Comparison of ENCODE assay signal across 20 mouse cellular contexts in the genomic region with DNA sequence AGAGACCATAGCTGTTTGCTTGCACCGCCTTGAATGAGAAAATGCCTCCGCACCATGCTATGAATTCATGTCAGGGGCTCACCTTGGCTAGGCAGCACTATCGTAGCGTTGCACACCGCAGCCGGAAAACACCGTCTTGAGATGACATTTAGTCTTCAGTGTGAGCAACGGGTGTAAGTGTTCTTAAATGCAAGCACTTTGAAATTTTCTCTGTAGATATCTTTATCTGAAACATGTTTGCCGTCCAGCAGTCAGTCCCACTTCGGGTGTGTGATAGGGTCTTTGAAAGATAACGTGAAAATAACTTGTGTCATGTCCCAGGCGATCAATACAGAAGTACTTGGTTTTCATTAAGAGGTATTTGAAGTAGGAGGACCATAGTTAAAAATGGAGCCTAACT. TPM values are rescaled to one million over a fixed set of nuclear protein-coding genes. Genes with fewer than 3 reads are reported as not detected.
DNase-seq lines count a peak whose midpoint lies in the region; ATAC-seq and TF ChIP-seq lines count a peak whose summit lies in the region.
"Had no signal": no experiment of that assay in that cellular context is flagged by ENCODE, and none has a peak within 500 bp of the region (broad histone marks: within the 10 kb centered on the region; RNA-seq: fewer than 3 reads in every experiment).

No protein-coding gene starts in this region.

- H3K36me3 ChIP-seq in G1E (replicated peaks) = peaks cover 61% of the 10 kb centered on the region
- no peaks in the 10 kb centered on the region for H3K36me3 ChIP-seq in liver, embryonic 11.5 days (ENCODE audit: control insufficient read depth, insufficient read depth, low read length)
- H3K36me3 ChIP-seq in liver, embryonic 15.5 days (replicated peaks) = no peaks in the 10 kb centered on the region
- H3K36me3 ChIP-seq: embryonic facial prominence, embryonic 15.5 days had no signal

- TF ChIP-seq CTCF in G1E (IDR thresholded peaks at IDR 0.05; ENCODE audit: low read depth, low read length) = no peak

- H3K27me3 ChIP-seq in G1E (ENCODE audit: insufficient read depth, low read length) = no peaks in the 10 kb centered on the region
- H3K27me3 ChIP-seq in liver, embryonic 11.5 days (replicated peaks; ENCODE audit: control insufficient read depth, insufficient read depth, low read length) = no peaks in the 10 kb centered on the region
- H3K27me3 ChIP-seq in liver, embryonic 15.5 days = no peaks in the 10 kb centered on the region
- H3K27me3 ChIP-seq: embryonic facial prominence, embryonic 15.5 days; hindbrain, embryonic 13.5 days had no signal

- H3K9me3 ChIP-seq in G1E (replicated peaks) = no peaks in the 10 kb centered on the region
- no peaks in the 10 kb centered on the region for H3K9me3 ChIP-seq in liver, embryonic 11.5 days (ENCODE audit: control insufficient read depth, low read length)
- H3K9me3 ChIP-seq in liver, embryonic 15.5 days (replicated peaks) = no peaks in the 10 kb centered on the region
- H3K9me3 ChIP-seq: embryonic facial prominence, embryonic 15.5 days; forebrain, embryonic 10.5 days; heart, embryonic 10.5 days; hindbrain, embryonic 13.5 days had no signal

- no peak overlapping the region for H3K4me2 ChIP-seq in liver, embryonic 11.5 days
- no peak overlapping the region for H3K4me2 ChIP-seq in liver, embryonic 15.5 days
- H3K4me2 ChIP-seq: embryonic facial prominence, embryonic 15.5 days; hindbrain, embryonic 13.5 days had no signal

- ATAC-seq in G1E (ENCODE audit: extremely low read depth, insufficient number of reproducible peaks, low FRiP score, poor library complexity, severe bottlenecking) = peak; percentile 86
- peak; percentile 68 for ATAC-seq in liver, embryonic 11.5 days (replicated peaks; ENCODE audit: low FRiP score)
- ATAC-seq in liver, embryonic 15.5 days (ENCODE audit: insufficient read depth) = peak; percentile 37; the same call in 1 of the 2 replicates
- ATAC-seq: forebrain, embryonic 16.5 days had no signal

- H3K27ac ChIP-seq in liver, embryonic 11.5 days (ENCODE audit: low read depth, low read length) = no peak overlapping the region
- H3K27ac ChIP-seq in liver, embryonic 15.5 days (replicated peaks) = 0 out of 2 replicates have a peak overlapping the region, but pooled peaks have one; percentile 21
- H3K27ac ChIP-seq: embryonic facial prominence, embryonic 15.5 days; forebrain, embryonic 10.5 days; heart, embryonic 10.5 days; hindbrain, embryonic 13.5 days had no signal

- 69% methylated on average over 12 of the region's 12 CpGs for WGBS in liver, embryonic 11.5 days
- 44% methylated on average over 12 of the region's 12 CpGs for WGBS in liver, embryonic 15.5 days (ENCODE audit: insufficient replicate concordance)

- H3K4me1 ChIP-seq in G1E (ENCODE audit: insufficient read depth, low read depth, low read length) = peaks cover 56% of the 10 kb centered on the region
- H3K4me1 ChIP-seq in liver, embryonic 11.5 days (replicated peaks; ENCODE audit: control insufficient read depth, insufficient read depth, low read length) = 0 out of 2 replicates have a peak, but pooled peaks cover 5% of the 10 kb centered on the region
- H3K4me1 ChIP-seq in liver, embryonic 15.5 days (replicated peaks) = peaks cover 7% of the 10 kb centered on the region; the same call in 1 of the 2 replicates
- H3K4me1 ChIP-seq: forebrain, embryonic 10.5 days had no signal

- H3K9ac ChIP-seq in liver, embryonic 11.5 days (ENCODE audit: low read depth, low read length) = no peak overlapping the region
- H3K9ac ChIP-seq in liver, embryonic 15.5 days = no peak overlapping the region
- H3K9ac ChIP-seq: embryonic facial prominence, embryonic 15.5 days; hindbrain, embryonic 13.5 days had no signal

- peak; percentile 53 for DNase-seq in CD4-positive, CD25-positive, alpha-beta regulatory T cell, adult 2 months (ENCODE audit: low read depth, low spot score)
- no peak for DNase-seq in G1E (ENCODE audit: low spot score)
- DNase-seq in liver, embryonic 11.5 days (ENCODE audit: low spot score) = no peak
- no peak for DNase-seq in kidney, adult 18-20 months
- no peak for DNase-seq in urinary bladder, postnatal 10 days (ENCODE audit: low spot score)
- DNase-seq in kidney, postnatal 25 days = no peak
- DNase-seq: adrenal gland, postnatal 10 days; cerebellum, adult 2 months; cerebellum, postnatal 10 days; gastrocnemius, postnatal 10 days; heart, adult 18-20 months; heart, postnatal 10 days had no signal

- H3K4me3 ChIP-seq in G1E (ENCODE audit: low read depth, low read length) = peak overlapping the region; percentile 41; the same call in 1 of the 2 replicates
- no peak overlapping the region for H3K4me3 ChIP-seq in liver, embryonic 11.5 days (ENCODE audit: low read depth, low read length)
- no peak overlapping the region for H3K4me3 ChIP-seq in liver, embryonic 15.5 days (replicated peaks)
- H3K4me3 ChIP-seq: embryonic facial prominence, embryonic 15.5 days; erythroblast, embryonic 14.5 days; forebrain, embryonic 10.5 days; heart, embryonic 10.5 days; hindbrain, embryonic 13.5 days had no signal

RNA-seq across cellular contexts. Expression of a gene that starts 36.1 kb away (rescaled TPM):
- 21.7 and 21.9 TPM in 2 replicates for total RNA-seq in G1E (2014; fragmentation: Nextera tagmentation)
- 19.9 and 20.3 TPM in 2 replicates for total RNA-seq in G1E (2017)
- polyA plus RNA-seq in G1E (2012) = 32.7 and 37.8 TPM in 2 replicates
- 1.9 and 2.7 TPM in 2 replicates for polyA plus RNA-seq in liver, embryonic 11.5 days (2014; fragmentation: Nextera tagmentation; extraction: Ambion mirVana)
- polyA plus RNA-seq in liver, embryonic 15.5 days (2015; fragmentation: Nextera tagmentation; extraction: Ambion mirVana) = 0.63 and 0.96 TPM in 2 replicates
- total RNA-seq: MEL had no signal
